Mouse (Mus musculus) forebrain, embryonic 10.5 days (tissue): ENCODE results near the gene Styx. TPM values are rescaled to one million over a fixed set of nuclear protein-coding genes. Genes with fewer than 3 reads are reported as not detected.
A peak's percentile ranks its signal among the peaks of the same experiment; 100 is the strongest.

Experiments used
- DNase-seq: peaks from one replicate; pipeline ENCODE4 v3.0.0-alpha.2; 2017; ENCODE audit warnings: low spot score; ENCODE audit errors: extremely low spot score
- H3K27ac ChIP-seq: fragments of 300-500 bp; sonication (generic); 2 replicates; pipeline ENCODE4 v1.5.1; 2016; ENCODE audit warnings: mild to moderate bottlenecking
- H3K27me3 ChIP-seq: fragments of 300-500 bp; sonication (generic); 2 replicates; pipeline ENCODE4 v1.6.1; 2016; ENCODE audit warnings: mild to moderate bottlenecking; ENCODE audit not compliant: poor library complexity, severe bottlenecking
- H3K36me3 ChIP-seq: fragments of 300-500 bp; sonication (generic); replicated peaks from 2 replicates; pipeline ENCODE4 v1.6.1; 2016; ENCODE audit warnings: mild to moderate bottlenecking, moderate library complexity
- H3K4me1 ChIP-seq: fragments of 300-500 bp; sonication (generic); 2 replicates; pipeline ENCODE4 v1.6.1; 2016
- H3K4me3 ChIP-seq: fragments of 300-500 bp; sonication (generic); 2 replicates; pipeline ENCODE4 v1.5.1; 2016; ENCODE audit warnings: mild to moderate bottlenecking, moderate library complexity
- H3K9me3 ChIP-seq: fragments of 300-500 bp; sonication (generic); 2 replicates; pipeline ENCODE4 v1.6.1; 2016; ENCODE audit warnings: mild to moderate bottlenecking, moderate library complexity
- WGBS: fragments of 180-500 bp; shearing (Covaris S2); methylation state at CpG from one replicate; pipeline ENCODE4 v1.1.7; 2016; 5-methylcytosine and 5-hydroxymethylcytosine counted together
- polyA plus RNA-seq: library from polyadenylated mRNA; unstranded; fragments of >200 nt; fragmentation: Nextera tagmentation; extraction: Ambion mirVana; gene quantifications from 2 replicates; pipeline ENCODE4 v1.2.1, GENCODE M21; 2016

The Styx gene
- polyA plus RNA-seq, result 37.0 and 38.2 TPM in 2 replicates

GRCm38 (mm10) chr14:45350931-45351859, at the start of gene Styx:
TSS of gene Styx (plus strand) at chr14:45351093.
- peak; percentile 94 for DNase-seq
- no peaks in the 10 kb centered on the region for H3K27me3 ChIP-seq
- no peaks in the 10 kb centered on the region for H3K9me3 ChIP-seq
- peak within 1 kb of the TSS; percentile 84 for H3K4me3 ChIP-seq
- H3K4me1 ChIP-seq, result peaks cover 25% of the 10 kb centered on the region
- peak within 1 kb of the TSS; percentile 90 for H3K27ac ChIP-seq
- under 1% methylated on average over 85 of the region's 93 CpGs for WGBS
- peaks cover 41% of the 10 kb centered on the region for H3K36me3 ChIP-seq

GRCm38 (mm10) chr14:45303939-45304338, 47.0 kb upstream of the Styx start:
- WGBS, result 54% methylated on average over 4 of the region's 4 CpGs
- DNase-seq, result no peak

GRCm38 (mm10) chr14:45304389-45304788, 46.5 kb upstream of the Styx start:
- Histone ChIP-seq H3K4me3 (no peak overlapping the region), H3K36me3 (peaks cover 39% of the 10 kb centered on the region), H3K27me3 (no peaks in the 10 kb centered on the region), H3K4me1 (no peaks in the 10 kb centered on the region), H3K27ac (no peak overlapping the region), H3K9me3 (peaks cover 4% of the 10 kb centered on the region)
- DNase-seq, result no peak
- WGBS, result 71% methylated on average over 4 of the region's 4 CpGs

More at GRCm38 (mm10) chr14:45303939-45304338, 47.0 kb upstream of the Styx start:
- no peaks in the 10 kb centered on the region for H3K27me3 ChIP-seq
- no peak overlapping the region for H3K4me3 ChIP-seq
- no peaks in the 10 kb centered on the region; the same call in 1 of the 2 replicates for H3K9me3 ChIP-seq
- no peak overlapping the region for H3K27ac ChIP-seq
- H3K4me1 ChIP-seq, result no peaks in the 10 kb centered on the region
- peaks cover 44% of the 10 kb centered on the region for H3K36me3 ChIP-seq

- 95% methylated on average over 5 of the region's 5 CpGs for WGBS
- H3K4me1 ChIP-seq, result no peaks in the 10 kb centered on the region
- H3K36me3 ChIP-seq, result peaks cover 32% of the 10 kb centered on the region
- no peak overlapping the region for H3K4me3 ChIP-seq
- no peaks in the 10 kb centered on the region for H3K27me3 ChIP-seq
- H3K27ac ChIP-seq, result no peak overlapping the region
- no peak for DNase-seq
- peaks cover 11% of the 10 kb centered on the region for H3K9me3 ChIP-seq
Observed at GRCm38 (mm10) chr14:45305852-45306251, 45.0 kb upstream of the Styx start.

- WGBS, result 92% methylated on average over 8 of the region's 8 CpGs
Observed at GRCm38 (mm10) chr14:45307630-45308328, 43.1 kb upstream of the Styx start.

GRCm38 (mm10) chr14:45309646-45310045, 41.2 kb upstream of the Styx start:
- DNase-seq, result no peak
- H3K36me3 ChIP-seq, result peaks cover 11% of the 10 kb centered on the region
- 95% methylated on average over 13 of the region's 13 CpGs for WGBS
- H3K27ac ChIP-seq, result no peak overlapping the region
- peaks cover 11% of the 10 kb centered on the region for H3K9me3 ChIP-seq
- no peak overlapping the region for H3K4me3 ChIP-seq
- H3K27me3 ChIP-seq, result no peaks in the 10 kb centered on the region
- no peaks in the 10 kb centered on the region for H3K4me1 ChIP-seq

More at GRCm38 (mm10) chr14:45307630-45308328, 43.1 kb upstream of the Styx start:
- no peak for DNase-seq
- Histone ChIP-seq H3K36me3 (peaks cover 16% of the 10 kb centered on the region), H3K4me3 (no peak overlapping the region), H3K9me3 (peaks cover 11% of the 10 kb centered on the region), H3K27me3 (no peaks in the 10 kb centered on the region), H3K27ac (no peak overlapping the region), H3K4me1 (no peaks in the 10 kb centered on the region)

- WGBS, result 93% methylated on average over 14 of the region's 14 CpGs
- no peaks in the 10 kb centered on the region for H3K27me3 ChIP-seq
- H3K4me1 ChIP-seq, result no peaks in the 10 kb centered on the region
- H3K27ac ChIP-seq, result no peak overlapping the region
- peaks cover 8% of the 10 kb centered on the region for H3K36me3 ChIP-seq
- no peak overlapping the region for H3K4me3 ChIP-seq
- H3K9me3 ChIP-seq, result peaks cover 11% of the 10 kb centered on the region
- DNase-seq, result no peak
Observed at GRCm38 (mm10) chr14:45310101-45310500, 40.8 kb upstream of the Styx start.

GRCm38 (mm10) chr14:45316927-45317326, 34.0 kb upstream of the Styx start:
- peaks cover 26% of the 10 kb centered on the region for H3K4me1 ChIP-seq
- peak overlapping the region; percentile 85 for H3K4me3 ChIP-seq
- DNase-seq, result no peak
- H3K27me3 ChIP-seq, result no peaks in the 10 kb centered on the region; the same call in 1 of the 2 replicates
- H3K36me3 ChIP-seq, result no peaks in the 10 kb centered on the region
- no peaks in the 10 kb centered on the region for H3K9me3 ChIP-seq
- no peak overlapping the region for H3K27ac ChIP-seq
- 82% methylated on average over 5 of the region's 5 CpGs for WGBS

GRCm38 (mm10) chr14:45317921-45318411, 32.9 kb upstream of the Styx start:
- H3K9me3 ChIP-seq, result no peaks in the 10 kb centered on the region
- peak overlapping the region; percentile 85 for H3K4me3 ChIP-seq
- no peak for DNase-seq
- H3K27me3 ChIP-seq, result no peaks in the 10 kb centered on the region; the same call in 1 of the 2 replicates
- H3K4me1 ChIP-seq, result peaks cover 26% of the 10 kb centered on the region
- no peaks in the 10 kb centered on the region for H3K36me3 ChIP-seq
- H3K27ac ChIP-seq, result peak overlapping the region; percentile 94
- under 1% methylated on average over 38 of the region's 38 CpGs for WGBS

- Histone ChIP-seq H3K27ac (peak within 1 kb of the TSS; percentile 94), H3K4me1 (peaks cover 26% of the 10 kb centered on the region), H3K9me3 (no peaks in the 10 kb centered on the region), H3K27me3 (no peaks in the 10 kb centered on the region; the same call in 1 of the 2 replicates), H3K36me3 (no peaks in the 10 kb centered on the region), H3K4me3 (peak within 1 kb of the TSS; percentile 85)
- 2% methylated on average over 73 of the region's 74 CpGs for WGBS
- DNase-seq, result peak; percentile 75
Observed at GRCm38 (mm10) chr14:45318426-45319236, 32.3 kb upstream of the Styx start, which contains the start of gene Ero1l. TSS of gene Ero1l (minus strand) at chr14:45318771.

- WGBS, result 72% methylated on average over 3 of the region's 3 CpGs
- peak overlapping the region; percentile 85 for H3K4me3 ChIP-seq
Observed at GRCm38 (mm10) chr14:45319237-45319610, 31.7 kb upstream of the Styx start.

GRCm38 (mm10) chr14:45320111-45320510, 30.8 kb upstream of the Styx start:
- no peaks in the 10 kb centered on the region for H3K9me3 ChIP-seq
- H3K36me3 ChIP-seq, result no peaks in the 10 kb centered on the region
- peaks cover 26% of the 10 kb centered on the region for H3K4me1 ChIP-seq
- H3K27me3 ChIP-seq, result no peaks in the 10 kb centered on the region; the same call in 1 of the 2 replicates
- DNase-seq, result no peak
- H3K4me3 ChIP-seq, result no peak overlapping the region
- no peak overlapping the region for H3K27ac ChIP-seq
- WGBS, result 85% methylated on average over 4 of the region's 4 CpGs

More at GRCm38 (mm10) chr14:45319237-45319610, 31.7 kb upstream of the Styx start:
- peaks cover 26% of the 10 kb centered on the region for H3K4me1 ChIP-seq
- no peak for DNase-seq
- H3K27ac ChIP-seq, result peak overlapping the region; percentile 94
- H3K36me3 ChIP-seq, result no peaks in the 10 kb centered on the region
- H3K27me3 ChIP-seq, result no peaks in the 10 kb centered on the region; the same call in 1 of the 2 replicates
- H3K9me3 ChIP-seq, result no peaks in the 10 kb centered on the region
